Mouse (Mus musculus): ENCODE measurements around the gene Lce3e. TPM values are rescaled to one million over a fixed set of nuclear protein-coding genes. Genes with fewer than 3 reads are reported as not detected.

Lce3e gene
- total RNA-seq (2023) = not detected

GRCm38 (mm10) chr3:92966761-92967160 lies at the start of gene Lce3e:
TSS of gene Lce3e (plus strand) at chr3:92967061.

GRCm38 (mm10) chr3:92926130-92926529 lies 40.7 kb upstream of the Lce3e start, which contains the start of gene Lce3a:
TSS of gene Lce3a (minus strand) at chr3:92926230.

GRCm38 (mm10) chr3:92932679-92933078 lies 34.2 kb upstream of the Lce3e start, which contains the start of gene Lce3b:
TSS of gene Lce3b (plus strand) at chr3:92932979.

GRCm38 (mm10) chr3:92944186-92944585 lies 22.7 kb upstream of the Lce3e start, which contains the start of gene Lce3c:
TSS of gene Lce3c (plus strand) at chr3:92944486.

GRCm38 (mm10) chr3:92957090-92957489 lies 9.8 kb upstream of the Lce3e start, which contains the start of gene Lce3d:
TSS of gene Lce3d (plus strand) at chr3:92957390.

GRCm38 (mm10) chr3:92991926-92992325 lies 25.1 kb downstream of the Lce3e start, which contains the start of gene Lce3f:
TSS of gene Lce3f (plus strand) at chr3:92992226.

GRCm38 (mm10) chr3:93015460-93016104 lies 48.7 kb downstream of the Lce3e start, which contains the start of gene Crct1:
TSS of gene Crct1 (minus strand) at chr3:93015687.

Other genes starting within 250 kb of the Lce3e start
- gene Lce1f, start 246.7 kb upstream of the Lce3e start, total RNA-seq (2023) = not detected
- not detected for gene Gm38119, start 228.0 kb upstream of the Lce3e start, total RNA-seq (2023)
- gene Lce1g, start 214.7 kb upstream of the Lce3e start, total RNA-seq (2023) = not detected
- not detected for gene Lce1h, start 202.0 kb upstream of the Lce3e start, total RNA-seq (2023)
- gene Lce1i, start 188.2 kb upstream of the Lce3e start, total RNA-seq (2023) = not detected
- not detected for gene Lce1j, start 176.5 kb upstream of the Lce3e start, total RNA-seq (2023)
- gene Lce1k, start 159.2 kb upstream of the Lce3e start, total RNA-seq (2023) = not detected
- gene Kprp, start 139.8 kb upstream of the Lce3e start, total RNA-seq (2023) = not detected
- gene Lce1l, start 115.8 kb upstream of the Lce3e start, total RNA-seq (2023) = not detected
- gene 2310050C09Rik, start 96.8 kb upstream of the Lce3e start, total RNA-seq (2023) = not detected
- gene Lce3a, start 40.8 kb upstream of the Lce3e start, total RNA-seq (2023) = not detected
- gene Lce3b, start 34.1 kb upstream of the Lce3e start, total RNA-seq (2023) = not detected
- not detected for gene Lce3c, start 22.6 kb upstream of the Lce3e start, total RNA-seq (2023)
- gene Lce3d, start 9.7 kb upstream of the Lce3e start, total RNA-seq (2023) = not detected
- gene Lce3f, start 25.2 kb downstream of the Lce3e start, total RNA-seq (2023) = not detected
- not detected for gene Crct1, start 48.6 kb downstream of the Lce3e start, total RNA-seq (2023)
- not detected for gene Lce1m, start 52.0 kb downstream of the Lce3e start, total RNA-seq (2023)
- not detected for gene Gm4858, start 101.8 kb downstream of the Lce3e start, total RNA-seq (2023)
- not detected for gene Crnn, start 177.7 kb downstream of the Lce3e start, total RNA-seq (2023)
- gene Flg2, start 230.2 kb downstream of the Lce3e start, total RNA-seq (2023) = not detected

All from monocyte, adult 59 days (primary cell).